Mouse (Mus musculus) forebrain, embryonic 14.5 days (tissue): ENCODE data around the gene Gtsf1. TPM values are rescaled to one million over a fixed set of nuclear protein-coding genes. Genes with fewer than 3 reads are reported as not detected.
A peak's percentile ranks its signal among the peaks of the same experiment; 100 is the strongest.

Experiments used
- ATAC-seq: fragments of 200-750 bp; cut with Nextera tagmentation; 2 replicates; pipeline ENCODE4 v1.8.0; 2017; ENCODE audit warnings: mild to moderate bottlenecking, moderate library complexity
- DNase-seq: peaks from one replicate; pipeline ENCODE4 v3.0.0-alpha.2; 2015; ENCODE audit warnings: low spot score
- H3K27ac ChIP-seq: fragments of 300-500 bp; sonication (generic); 2 replicates; pipeline ENCODE4 v1.5.1; 2014; ENCODE audit warnings: low read depth, mild to moderate bottlenecking, control low read depth, low read length, moderate library complexity
- H3K27me3 ChIP-seq: fragments of 300-500 bp; sonication (generic); replicated peaks from 2 replicates; pipeline ENCODE4 v1.6.1; 2014; ENCODE audit warnings: low read length, control low read depth, mixed read lengths; ENCODE audit not compliant: control insufficient read depth, insufficient read depth
- H3K36me3 ChIP-seq: fragments of 300-500 bp; sonication (generic); 2 replicates; pipeline ENCODE4 v1.6.1; 2014; ENCODE audit warnings: low read length, control low read depth; ENCODE audit not compliant: control insufficient read depth, insufficient read depth
- H3K4me1 ChIP-seq: fragments of 300-500 bp; sonication (generic); 2 replicates; pipeline ENCODE4 v1.6.1; 2014; ENCODE audit warnings: antibody characterized with exemption, low read length, control low read depth; ENCODE audit not compliant: control insufficient read depth, insufficient read depth
- H3K4me2 ChIP-seq: fragments of 300-500 bp; sonication (generic); 2 replicates; pipeline ENCODE4 v1.6.1; 2014; ENCODE audit warnings: mild to moderate bottlenecking, control low read depth, low read length
- H3K4me3 ChIP-seq: fragments of 300-500 bp; sonication (generic); 2 replicates; pipeline ENCODE4 v1.5.1; 2014; ENCODE audit warnings: low read depth, low read length, control low read depth
- H3K9ac ChIP-seq: fragments of 300-500 bp; sonication (generic); 2 replicates; pipeline ENCODE4 v1.6.1; 2014; ENCODE audit warnings: mild to moderate bottlenecking, low read length, control low read depth, moderate library complexity
- H3K9me3 ChIP-seq: fragments of 300-500 bp; sonication (generic); replicated peaks from 2 replicates; pipeline ENCODE4 v1.6.1; 2016; ENCODE audit warnings: low read length, control low read depth, mixed read lengths; ENCODE audit not compliant: control insufficient read depth
- WGBS: fragments of 180-500 bp; shearing (Covaris S2); extraction: QIAGEN DNeasy Blood & Tissue Kit; methylation state at CpG from one replicate; pipeline ENCODE4 v1.1.7; 2014; 5-methylcytosine and 5-hydroxymethylcytosine counted together
- polyA plus RNA-seq: library from polyadenylated mRNA; unstranded; fragments of >200 nt; fragmentation: Nextera tagmentation; extraction: Ambion mirVana; gene quantifications from 2 replicates; pipeline ENCODE4 v1.2.1, GENCODE M21; 2014

Gene Gtsf1
- polyA plus RNA-seq, 1 experiment from 2014 or later: not detected

DNA sequence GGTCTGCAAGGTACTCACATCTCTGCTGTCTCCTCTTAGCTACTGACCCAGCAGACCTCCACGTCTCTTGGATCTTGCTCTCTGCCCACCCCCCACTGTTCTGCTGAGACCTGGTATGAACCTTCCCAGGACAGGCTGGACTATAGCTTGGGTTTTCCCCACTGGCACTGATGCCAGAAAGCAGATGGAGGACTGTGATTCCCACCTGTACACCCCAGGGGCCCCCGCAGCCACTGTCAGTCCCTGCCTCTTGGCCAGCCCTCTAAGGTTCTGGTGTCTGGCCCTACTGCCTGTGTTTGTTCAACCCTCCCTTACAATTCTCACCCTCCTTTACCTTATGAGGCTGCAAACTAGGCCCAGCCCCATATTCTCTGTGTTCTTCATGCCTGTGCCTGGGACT lies 75.6 kb downstream of the Gtsf1 start:
- DNase-seq: no peak
- H3K4me3 ChIP-seq: no peak overlapping the region
- 91% methylated on average over 2 of the region's 2 CpGs for WGBS
- H3K4me1 ChIP-seq: no peaks in the 10 kb centered on the region
- ATAC-seq: no peak
- H3K27me3 ChIP-seq: no peaks in the 10 kb centered on the region
- H3K36me3 ChIP-seq: no peaks in the 10 kb centered on the region
- H3K9me3 ChIP-seq: no peaks in the 10 kb centered on the region
- no peak overlapping the region for H3K27ac ChIP-seq
- no peak overlapping the region for H3K9ac ChIP-seq
- no peak overlapping the region for H3K4me2 ChIP-seq

DNA sequence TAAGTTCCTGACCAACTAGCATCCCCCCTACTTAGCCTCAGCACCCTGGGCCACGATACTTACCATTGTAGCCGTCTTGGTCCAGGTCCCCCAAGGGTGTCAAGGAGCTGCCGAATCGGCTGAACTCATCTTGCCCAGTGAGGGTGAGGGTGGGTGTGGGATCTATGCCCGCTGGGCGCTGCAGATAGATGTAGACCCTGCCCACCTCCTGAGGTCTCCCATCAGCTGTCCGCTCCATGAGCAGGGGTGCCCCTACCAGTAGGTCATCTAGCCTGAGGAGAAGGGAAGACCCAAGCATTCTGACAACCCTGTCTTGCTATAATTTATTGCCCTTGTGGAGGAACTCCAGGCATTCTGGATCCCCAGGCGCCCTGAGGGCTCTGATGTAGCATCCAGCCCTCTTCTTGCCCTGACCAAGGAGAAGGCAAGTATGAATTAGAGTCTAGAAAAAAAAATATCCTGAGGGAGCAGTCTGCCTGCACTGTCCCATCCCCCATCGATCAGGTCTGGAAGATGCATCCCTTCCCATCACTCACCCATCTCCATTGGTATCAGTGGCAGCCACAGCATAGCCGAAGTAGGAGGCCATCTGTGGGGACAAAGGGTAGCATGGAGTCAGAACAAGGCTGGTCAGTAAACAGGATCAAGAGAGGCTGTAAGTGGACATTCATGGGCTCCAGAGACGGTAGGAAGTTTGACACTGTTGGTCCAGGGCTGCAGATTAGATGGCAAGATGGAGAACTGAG lies 76.6 kb downstream of the Gtsf1 start:
- Histone ChIP-seq H3K36me3 (no peaks in the 10 kb centered on the region), H3K9ac (no peak overlapping the region), H3K4me2 (no peak overlapping the region), H3K9me3 (no peaks in the 10 kb centered on the region), H3K27ac (no peak overlapping the region), H3K27me3 (no peaks in the 10 kb centered on the region), H3K4me3 (no peak overlapping the region), H3K4me1 (no peaks in the 10 kb centered on the region)
- DNase-seq (no peak), ATAC-seq (no peak)
- 94% methylated on average over 11 of the region's 11 CpGs for WGBS

DNA sequence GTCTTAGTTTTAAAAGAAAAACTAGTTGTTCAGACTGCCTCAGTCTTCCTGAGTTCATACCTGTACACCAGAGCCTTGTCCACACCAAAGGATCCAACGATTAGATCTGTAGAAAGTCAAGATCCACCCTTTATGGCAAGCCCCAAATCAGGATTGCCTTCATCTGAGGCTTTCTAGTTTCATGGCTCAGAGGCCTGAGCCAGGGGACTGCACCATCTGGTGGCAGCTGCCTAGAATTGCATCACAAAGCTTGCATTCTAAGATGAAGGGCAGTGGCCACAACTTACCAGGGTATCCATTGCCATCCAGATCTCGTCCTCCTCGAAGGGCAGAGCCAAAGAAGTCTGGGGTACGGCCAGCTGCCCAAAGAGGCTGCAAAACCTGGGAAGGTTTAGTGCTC lies 77.4 kb downstream of the Gtsf1 start:
- Histone ChIP-seq H3K27me3 (no peaks in the 10 kb centered on the region), H3K36me3 (no peaks in the 10 kb centered on the region), H3K4me2 (no peak overlapping the region), H3K9ac (no peak overlapping the region), H3K9me3 (no peaks in the 10 kb centered on the region), H3K4me1 (no peaks in the 10 kb centered on the region), H3K4me3 (no peak overlapping the region), H3K27ac (no peak overlapping the region)
- peak; percentile 81 for DNase-seq
- 52% methylated on average over 4 of the region's 4 CpGs for WGBS
- peak; percentile 55 for ATAC-seq

Other genes with a start within 250 kb of the Gtsf1 start
- gene Cbx5, start 190.7 kb downstream of the Gtsf1 start, polyA plus RNA-seq: 154 and 164 TPM in 2 replicates
- 790 and 857 TPM in 2 replicates for gene Hnrnpa1, start 190.0 kb downstream of the Gtsf1 start, polyA plus RNA-seq
- gene Nfe2, start 172.1 kb downstream of the Gtsf1 start, polyA plus RNA-seq: 0.42 and 1.1 TPM in 2 replicates
- gene Copz1, start 157.8 kb downstream of the Gtsf1 start, polyA plus RNA-seq: 261 and 271 TPM in 2 replicates
- 0.39 and 0.47 TPM in 2 replicates for gene Gpr84, start 119.9 kb downstream of the Gtsf1 start, polyA plus RNA-seq
- gene Zfp385a, start 90.4 kb downstream of the Gtsf1 start, polyA plus RNA-seq: 11.7 and 13.9 TPM in 2 replicates
- 5.3 and 7.7 TPM in 2 replicates for gene Itga5, start 63.7 kb downstream of the Gtsf1 start, polyA plus RNA-seq
- gene Gtsf2, start 18.0 kb upstream of the Gtsf1 start, polyA plus RNA-seq: not detected in 2 replicates
- gene Nckap1l, start 23.3 kb upstream of the Gtsf1 start, polyA plus RNA-seq: 1.9 and 2.3 TPM in 2 replicates
- gene Pde1b, start 72.6 kb upstream of the Gtsf1 start, polyA plus RNA-seq: 61.1 and 61.5 TPM in 2 replicates
- gene Ppp1r1a, start 107.5 kb upstream of the Gtsf1 start, polyA plus RNA-seq: 99.9 and 107 TPM in 2 replicates
- not detected in 2 replicates for gene Glycam1, start 134.6 kb upstream of the Gtsf1 start, polyA plus RNA-seq